Mouse (Mus musculus) intestine, postnatal 0 days (tissue): ENCODE measurements around the gene Golph3. TPM values are rescaled to one million over a fixed set of nuclear protein-coding genes. Genes with fewer than 3 reads are reported as not detected.
"Not testable (repeated sequence)": the region's sequence is repeated elsewhere in the genome, so short reads cannot be mapped to it uniquely, and the experiment has no call there.

Experiments
- ATAC-seq: fragments of 200-750 bp; cut with Nextera tagmentation; 2 replicates; pipeline ENCODE4 v1.8.0; 2017; ENCODE audit warnings: mild to moderate bottlenecking, moderate TSS enrichment, moderate library complexity
- H3K27ac ChIP-seq: fragments of 300-500 bp; sonication (generic); 2 replicates; pipeline ENCODE4 v1.5.1; 2014; ENCODE audit warnings: mild to moderate bottlenecking, low read depth, low read length, moderate library complexity
- H3K27me3 ChIP-seq: fragments of 300-500 bp; sonication (generic); replicated peaks from 2 replicates; pipeline ENCODE4 v1.6.1; 2014; ENCODE audit warnings: low read length, mixed read lengths; ENCODE audit not compliant: control insufficient read depth, insufficient read depth
- H3K36me3 ChIP-seq: fragments of 300-500 bp; sonication (generic); 2 replicates; pipeline ENCODE4 v1.6.1; 2014; ENCODE audit warnings: mild to moderate bottlenecking, moderate library complexity; ENCODE audit not compliant: control insufficient read depth, insufficient read depth
- H3K4me1 ChIP-seq: fragments of 300-500 bp; sonication (generic); replicated peaks from 2 replicates; pipeline ENCODE4 v1.6.1; 2014; ENCODE audit warnings: antibody characterized with exemption, low read length, mixed read lengths; ENCODE audit not compliant: control insufficient read depth, insufficient read depth
- H3K4me2 ChIP-seq: fragments of 300-500 bp; sonication (generic); replicated peaks from 2 replicates; pipeline ENCODE4 v1.6.1; 2014; ENCODE audit warnings: low read depth, mild to moderate bottlenecking, moderate library complexity
- H3K4me3 ChIP-seq: fragments of 300-500 bp; sonication (generic); 2 replicates; pipeline ENCODE4 v1.5.1; 2014; ENCODE audit warnings: low read depth, low read length
- H3K9ac ChIP-seq: fragments of 300-500 bp; sonication (generic); 2 replicates; pipeline ENCODE4 v1.6.1; 2014; ENCODE audit warnings: mild to moderate bottlenecking, low read depth, low read length
- H3K9me3 ChIP-seq: fragments of 300-500 bp; sonication (generic); 2 replicates; pipeline ENCODE4 v1.6.1; 2016; ENCODE audit warnings: mixed run types; ENCODE audit not compliant: control insufficient read depth
- CTCF ChIP-seq: sonication (generic); IDR thresholded peaks from 2 replicates; pipeline ENCODE4 v1.5.1; 2016; ENCODE audit warnings: low read depth, mild to moderate bottlenecking, control low read depth, antibody characterized with exemption, moderate library complexity
- WGBS: fragments of 180-500 bp; shearing (Covaris S2); extraction: QIAGEN DNeasy Blood & Tissue Kit; methylation state at CpG from one replicate; pipeline ENCODE4 v1.1.7; 2014; 5-methylcytosine and 5-hydroxymethylcytosine counted together
- polyA plus RNA-seq: library from polyadenylated mRNA; unstranded; fragments of >200 nt; fragmentation: Nextera tagmentation; extraction: Ambion mirVana; gene quantifications from 2 replicates; pipeline ENCODE4 v1.2.1, GENCODE M21; 2015

Golph3 gene
- polyA plus RNA-seq, 1 experiment from 2014 or later: 70.0 TPM

- WGBS: 44% methylated on average over 3 of the region's 3 CpGs
- Histone ChIP-seq H3K4me2 (no peak overlapping the region; the same call in 1 of the 2 replicates), H3K27ac (no peak overlapping the region), H3K9me3 (no peaks in the 10 kb centered on the region), H3K9ac (no peak overlapping the region), H3K4me1 (no peaks in the 10 kb centered on the region; the same call in 1 of the 2 replicates), H3K36me3 (peaks cover 41% of the 10 kb centered on the region), H3K4me3 (no peak overlapping the region), H3K27me3 (no peaks in the 10 kb centered on the region)
- ATAC-seq: no peak
- TF ChIP-seq CTCF: no peak
Measured at GRCm38 (mm10) chr15:12366072-12366469, 44.8 kb downstream of the Golph3 start.

GRCm38 (mm10) chr15:12366580-12367305 is 45.5 kb downstream of the Golph3 start:
- ATAC-seq, H3K9me3 ChIP-seq, H3K4me3 ChIP-seq, H3K27me3 ChIP-seq, H3K4me1 ChIP-seq, H3K9ac ChIP-seq: not testable (repeated sequence)
- peaks cover 35% of the 10 kb centered on the region for H3K36me3 ChIP-seq
- WGBS: 88% methylated on average over 11 of the region's 11 CpGs
- H3K4me2 ChIP-seq: peak overlapping the region; percentile 10; the same call in 1 of the 2 replicates
- H3K27ac ChIP-seq: peak overlapping the region; percentile 62

- Histone ChIP-seq H3K27ac (peak overlapping the region; percentile 62), H3K36me3 (peaks cover 40% of the 10 kb centered on the region), H3K27me3 (no peaks in the 10 kb centered on the region), H3K4me1 (no peaks in the 10 kb centered on the region; the same call in 1 of the 2 replicates), H3K4me3 (no peak overlapping the region), H3K4me2 (peak overlapping the region; percentile 10; the same call in 1 of the 2 replicates), H3K9me3 (no peaks in the 10 kb centered on the region), H3K9ac (no peak overlapping the region)
- WGBS: 28% methylated on average over 13 of the region's 13 CpGs
- TF ChIP-seq CTCF: no peak
- peak; percentile 85 for ATAC-seq
Measured at GRCm38 (mm10) chr15:12367306-12368080, 46.2 kb downstream of the Golph3 start.

- Histone ChIP-seq H3K4me1 (no peaks in the 10 kb centered on the region; the same call in 1 of the 2 replicates), H3K4me2 (no peak overlapping the region), H3K4me3 (no peak overlapping the region), H3K36me3 (peaks cover 42% of the 10 kb centered on the region), H3K27me3 (no peaks in the 10 kb centered on the region), H3K9me3 (no peaks in the 10 kb centered on the region), H3K27ac (0 out of 2 replicates have a peak overlapping the region, but pooled peaks have one; percentile 62), H3K9ac (no peak overlapping the region)
- no peak for ATAC-seq
- 82% methylated on average over 11 of the region's 11 CpGs for WGBS
- no peak for TF ChIP-seq CTCF
Measured at GRCm38 (mm10) chr15:12368357-12368756, 47.1 kb downstream of the Golph3 start.

GRCm38 (mm10) chr15:12368850-12369249 is 47.6 kb downstream of the Golph3 start:
- Histone ChIP-seq H3K4me3 (no peak overlapping the region), H3K36me3 (peaks cover 40% of the 10 kb centered on the region), H3K4me2 (no peak overlapping the region), H3K27me3 (no peaks in the 10 kb centered on the region), H3K4me1 (no peaks in the 10 kb centered on the region; the same call in 1 of the 2 replicates), H3K27ac (no peak overlapping the region), H3K9ac (no peak overlapping the region), H3K9me3 (no peaks in the 10 kb centered on the region)
- 88% methylated on average over 4 of the region's 4 CpGs for WGBS
- no peak for ATAC-seq
- no peak for TF ChIP-seq CTCF

- Histone ChIP-seq H3K27ac (no peak overlapping the region), H3K4me3 (no peak overlapping the region), H3K4me1 (no peaks in the 10 kb centered on the region; the same call in 1 of the 2 replicates), H3K9ac (no peak overlapping the region), H3K9me3 (no peaks in the 10 kb centered on the region), H3K27me3 (no peaks in the 10 kb centered on the region), H3K36me3 (peaks cover 45% of the 10 kb centered on the region), H3K4me2 (no peak overlapping the region)
- WGBS: 97% methylated on average over 3 of the region's 3 CpGs
- TF ChIP-seq CTCF: no peak
- ATAC-seq: no peak
Measured at GRCm38 (mm10) chr15:12370096-12370495, 48.8 kb downstream of the Golph3 start.
